Mouse (Mus musculus) T-helper 1 cell (primary cell): ENCODE data around the gene Mfsd4b1.

Experiments
- in situ Hi-C: fragments of 300-600 bp; cut with MboI, MseI; formaldehyde crosslinking; loops from one replicate; pipeline ENCODE4 v1.15.1; 2025; ENCODE audit warnings: high pct_unique_total_duplicates

The Mfsd4b1 gene

GRCm38 (mm10) chr10:39960441-39960822, 64.6 kb downstream of the Mfsd4b1 start:
- in situ Hi-C loops, result loop anchor here (5.0 kb wide), 1 partner anchor 252 kb away; no protein-coding TSS in a partner anchor

GRCm38 (mm10) chr10:39959761-39960440, 65.2 kb downstream of the Mfsd4b1 start, which contains the start of gene Mfsd4b3:
Mfsd4b3 (minus strand) TSS chr10:39960153.
- in situ Hi-C loops, result loop anchor here (5.0 kb wide), 1 partner anchor 252 kb away; no protein-coding TSS in a partner anchor

- in situ Hi-C loops, result no loop called here
These were observed 66.8 kb downstream of the Mfsd4b1 start for GRCm38 (mm10) chr10:39958266-39958665.

GRCm38 (mm10) chr10:39956340-39956878, 68.7 kb downstream of the Mfsd4b1 start:
- in situ Hi-C loops, result no loop called here

GRCm38 (mm10) chr10:39955163-39955562, 69.9 kb downstream of the Mfsd4b1 start:
- in situ Hi-C loops, result no loop called here
